Mouse (Mus musculus) midbrain, postnatal 0 days (tissue): ENCODE results near the gene Slc1a3. TPM values are rescaled to one million over a fixed set of nuclear protein-coding genes. Genes with fewer than 3 reads are reported as not detected.
"Not testable (repeated sequence)": the region's sequence is repeated elsewhere in the genome, so short reads cannot be mapped to it uniquely, and the experiment has no call there.

Experiments
- ATAC-seq: fragments of 200-750 bp; cut with Nextera tagmentation; 2 replicates; pipeline ENCODE4 v1.8.0; 2017; ENCODE audit warnings: moderate number of reproducible peaks, mild to moderate bottlenecking, moderate TSS enrichment, moderate library complexity; ENCODE audit not compliant: low FRiP score
- DNase-seq: peaks from one replicate; pipeline ENCODE4 v3.0.0-alpha.2; 2015; ENCODE audit warnings: low spot score
- H3K27ac ChIP-seq: fragments of 300-500 bp; sonication (generic); 2 replicates; pipeline ENCODE4 v1.5.1; 2014; ENCODE audit warnings: low read depth, mild to moderate bottlenecking, low read length, mixed read lengths
- H3K27me3 ChIP-seq: fragments of 300-500 bp; sonication (generic); 2 replicates; pipeline ENCODE4 v1.6.1; 2014; ENCODE audit warnings: low read length, control low read depth, mixed read lengths; ENCODE audit not compliant: insufficient read depth
- H3K36me3 ChIP-seq: fragments of 300-500 bp; sonication (generic); 2 replicates; pipeline ENCODE4 v1.6.1; 2014; ENCODE audit warnings: low read length, control low read depth, mixed read lengths; ENCODE audit not compliant: insufficient read depth
- H3K4me1 ChIP-seq: fragments of 300-500 bp; sonication (generic); 2 replicates; pipeline ENCODE4 v1.6.1; 2014; ENCODE audit warnings: mild to moderate bottlenecking, control low read depth, antibody characterized with exemption, low read length, mixed read lengths; ENCODE audit not compliant: insufficient read depth
- H3K4me2 ChIP-seq: fragments of 300-500 bp; sonication (generic); 2 replicates; pipeline ENCODE4 v1.6.1; 2014; ENCODE audit warnings: low read depth, mild to moderate bottlenecking, low read length, mixed read lengths; ENCODE audit not compliant: poor library complexity, severe bottlenecking
- H3K4me3 ChIP-seq: fragments of 300-500 bp; sonication (generic); 2 replicates; pipeline ENCODE4 v1.5.1; 2014; ENCODE audit warnings: low read depth, mild to moderate bottlenecking, low read length, moderate library complexity
- H3K9ac ChIP-seq: fragments of 300-500 bp; sonication (generic); replicated peaks from 2 replicates; pipeline ENCODE4 v1.6.1; 2014; ENCODE audit warnings: mild to moderate bottlenecking, low read length, moderate library complexity, mixed read lengths; ENCODE audit not compliant: poor library complexity, severe bottlenecking
- H3K9me3 ChIP-seq: fragments of 300-500 bp; sonication (generic); 2 replicates; pipeline ENCODE4 v1.6.1; 2016; ENCODE audit warnings: low read length, control low read depth
- CTCF ChIP-seq: IDR thresholded peaks from 2 replicates; pipeline ENCODE4 v1.5.1; 2016; ENCODE audit warnings: antibody characterized with exemption, mild to moderate bottlenecking
- WGBS: fragments of 180-500 bp; shearing (Covaris S2); extraction: QIAGEN DNeasy Blood & Tissue Kit; methylation state at CpG from one replicate; pipeline ENCODE4 v1.1.7; 2014; 5-methylcytosine and 5-hydroxymethylcytosine counted together
- polyA plus RNA-seq: library from polyadenylated mRNA; unstranded; fragments of >200 nt; fragmentation: Nextera tagmentation; extraction: Ambion mirVana; gene quantifications from 2 replicates; pipeline ENCODE4 v1.2.1, GENCODE M21; 2015
- total RNA-seq: library from RNA; depleted of rRNA; stranded (reverse); fragments of >200 nt; gene quantifications from 2 replicates; pipeline ENCODE4 v1.2.3, GENCODE M21; 2014

Slc1a3 gene
- total and polyA plus RNA-seq, 2 experiments from 2014 or later, result 147 to 195 TPM

DNA sequence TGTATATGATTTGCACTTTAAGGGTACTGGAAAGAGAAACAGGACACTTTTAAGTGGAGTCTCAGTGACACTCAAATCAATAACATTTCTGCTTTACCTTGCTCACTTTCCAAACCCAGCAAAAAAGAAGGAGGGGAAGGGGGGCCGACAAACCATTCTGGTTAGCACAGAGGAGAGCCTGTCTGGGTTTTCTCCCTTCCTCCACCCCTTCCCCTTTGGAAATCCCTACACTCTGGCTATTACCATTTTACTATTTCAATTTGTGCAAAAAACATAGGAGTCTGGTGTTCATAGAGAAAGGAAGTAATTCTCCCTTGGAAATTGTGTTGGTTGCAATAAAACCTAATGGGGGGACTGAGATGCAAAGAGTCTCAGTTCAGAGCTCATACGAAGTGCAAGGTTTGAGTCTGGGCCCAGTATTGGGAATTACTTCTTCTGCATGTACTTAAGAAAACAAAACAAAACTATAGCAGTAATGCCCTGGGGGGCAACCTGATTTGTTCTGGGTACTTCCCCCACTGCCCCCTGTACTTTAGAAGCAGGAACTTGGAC is 1.9 kb upstream of the Slc1a3 start:
- DNase-seq (no peak), ATAC-seq (no peak)
- Histone ChIP-seq H3K27ac (no peak overlapping the region), H3K4me3 (no peak overlapping the region), H3K4me1 (no peaks in the 10 kb centered on the region), H3K36me3 (no peaks in the 10 kb centered on the region), H3K4me2 (no peak overlapping the region), H3K9ac (no peak overlapping the region), H3K27me3 (no peaks in the 10 kb centered on the region), H3K9me3 (no peaks in the 10 kb centered on the region)
- TF ChIP-seq CTCF, result no peak
- 87% methylated on average over 2 of the region's 2 CpGs for WGBS

DNA sequence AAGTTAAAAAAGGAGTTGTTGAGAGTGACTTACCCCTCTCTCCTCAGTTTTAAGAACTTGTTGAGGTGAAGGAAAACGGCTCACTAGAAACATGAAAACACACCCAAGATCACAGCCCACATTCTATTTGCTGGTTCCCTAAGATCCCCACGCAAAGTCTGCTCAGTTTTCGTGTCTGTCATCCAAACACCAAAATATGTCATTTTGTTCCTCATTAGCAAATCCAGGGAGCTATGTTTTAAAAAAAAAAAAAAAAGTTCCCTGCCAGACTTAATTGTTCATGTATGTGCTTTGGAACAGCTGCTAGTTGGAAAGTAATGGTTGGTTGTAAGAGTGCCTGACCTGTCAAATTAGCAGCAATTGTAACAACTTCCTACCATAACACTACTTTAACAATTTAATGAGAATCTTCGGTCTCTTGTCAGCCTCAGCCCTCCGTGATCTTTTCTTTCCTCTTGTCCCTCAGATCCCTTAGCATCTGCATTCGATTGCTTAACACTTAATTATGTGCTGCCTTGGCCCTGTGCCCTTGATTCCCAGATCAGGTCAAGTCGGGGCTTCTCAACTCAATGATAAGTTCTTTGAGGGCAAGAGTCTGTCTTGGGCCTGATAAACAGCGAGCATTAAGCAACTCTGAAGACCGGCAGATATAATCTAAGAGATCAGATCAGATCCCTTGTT is 1.2 kb upstream of the Slc1a3 start:
- Histone ChIP-seq H3K9ac (no peak overlapping the region), H3K4me2 (no peak overlapping the region), H3K27me3 (no peaks in the 10 kb centered on the region), H3K4me1 (no peaks in the 10 kb centered on the region), H3K36me3 (no peaks in the 10 kb centered on the region), H3K27ac (no peak overlapping the region), H3K9me3 (no peaks in the 10 kb centered on the region), H3K4me3 (no peak overlapping the region)
- no peak for TF ChIP-seq CTCF
- no peak for ATAC-seq
- WGBS, result 70% methylated on average over 9 of the region's 9 CpGs
- DNase-seq, result no peak

DNA sequence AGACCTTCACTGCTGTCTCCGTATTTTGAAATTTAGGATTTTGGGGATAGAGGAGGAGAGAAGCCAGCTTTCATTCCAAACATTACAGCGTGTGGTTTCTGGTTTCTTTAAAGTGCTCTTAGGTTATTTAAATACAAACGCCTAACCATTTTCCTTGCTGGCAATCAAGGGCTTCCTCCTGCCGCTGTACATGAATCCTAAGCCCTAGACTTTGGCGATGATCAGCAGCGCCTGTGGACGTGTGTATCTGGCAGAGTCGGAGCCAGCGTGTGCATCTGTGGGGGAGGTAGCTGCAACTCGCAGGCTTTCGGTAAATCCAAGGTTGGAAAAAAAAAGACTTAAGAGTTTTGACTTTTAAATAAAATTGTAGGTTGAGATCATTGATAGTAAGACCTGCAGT is 986 bp downstream of the Slc1a3 start:
- Histone ChIP-seq H3K36me3 (no peaks in the 10 kb centered on the region), H3K9me3 (no peaks in the 10 kb centered on the region), H3K4me2 (peak overlapping the region; percentile 97), H3K4me3 (peak overlapping the region; percentile 66), H3K4me1 (no peaks in the 10 kb centered on the region), H3K9ac (peak overlapping the region; percentile 44), H3K27me3 (no peaks in the 10 kb centered on the region), H3K27ac (no peak overlapping the region)
- no peak for ATAC-seq
- WGBS, result 1% methylated on average over 11 of the region's 11 CpGs
- peak; percentile 69 for DNase-seq
- no peak for TF ChIP-seq CTCF

DNA sequence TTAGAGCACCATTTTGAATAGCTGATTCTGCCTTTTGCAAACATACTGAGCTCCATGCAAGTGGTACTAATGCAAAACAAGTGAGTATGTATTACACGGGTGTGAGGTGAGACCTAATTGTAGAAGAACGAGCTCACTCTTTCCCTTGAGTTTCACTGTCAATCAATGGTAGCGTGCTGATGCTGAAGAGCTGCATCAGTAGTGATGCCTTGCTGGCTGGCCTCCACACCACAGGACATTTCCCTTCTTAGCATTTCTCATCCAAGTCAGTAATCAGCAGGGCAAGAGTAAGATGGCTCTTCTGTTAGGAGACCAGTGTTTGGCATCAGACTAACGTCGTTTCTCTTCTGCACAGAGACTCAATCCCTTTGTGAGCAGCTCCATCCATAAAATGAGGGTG is 4.0 kb downstream of the Slc1a3 start:
- TF ChIP-seq CTCF, result no peak
- ATAC-seq, result peak; percentile 47; the same call in 1 of the 2 replicates
- H3K4me2 ChIP-seq, result 0 out of 2 replicates have a peak overlapping the region, but pooled peaks have one; percentile 5
- no peak overlapping the region for H3K9ac ChIP-seq
- no peak overlapping the region for H3K4me3 ChIP-seq
- 76% methylated on average over 5 of the region's 5 CpGs for WGBS
- H3K27ac ChIP-seq, result peak overlapping the region; percentile 26; the same call in 1 of the 2 replicates
- H3K4me1 ChIP-seq, result no peaks in the 10 kb centered on the region
- no peaks in the 10 kb centered on the region for H3K36me3 ChIP-seq
- H3K9me3 ChIP-seq, result no peaks in the 10 kb centered on the region
- no peak for DNase-seq
- no peaks in the 10 kb centered on the region for H3K27me3 ChIP-seq

DNA sequence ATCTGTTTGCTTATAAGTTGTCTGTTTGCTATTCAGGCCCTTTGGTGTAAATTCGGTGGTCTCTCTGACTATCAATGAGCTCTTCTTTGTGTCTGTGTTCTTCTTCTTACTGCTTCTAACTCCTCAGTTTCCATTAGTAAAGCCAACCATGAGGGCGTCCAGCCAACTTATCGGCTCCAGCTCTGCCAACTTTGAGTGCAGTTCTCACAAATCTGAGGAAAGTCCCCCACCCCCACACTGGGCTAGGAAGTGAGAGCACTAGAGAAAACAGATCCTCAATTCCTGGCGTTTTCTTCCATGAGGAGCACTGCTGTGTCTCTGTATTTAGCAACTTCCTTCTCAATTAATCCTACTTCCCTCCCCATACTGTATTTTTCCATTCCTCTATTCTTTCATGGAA is 4.4 kb downstream of the Slc1a3 start:
- Histone ChIP-seq H3K27me3 (no peaks in the 10 kb centered on the region), H3K27ac (no peak overlapping the region), H3K9me3 (no peaks in the 10 kb centered on the region), H3K9ac (no peak overlapping the region), H3K4me2 (no peak overlapping the region), H3K36me3 (no peaks in the 10 kb centered on the region), H3K4me3 (no peak overlapping the region), H3K4me1 (no peaks in the 10 kb centered on the region)
- no peak for TF ChIP-seq CTCF
- WGBS, result 70% methylated on average over 4 of the region's 4 CpGs
- ATAC-seq, result peak; percentile 50; the same call in 1 of the 2 replicates
- peak; percentile 87 for DNase-seq

DNA sequence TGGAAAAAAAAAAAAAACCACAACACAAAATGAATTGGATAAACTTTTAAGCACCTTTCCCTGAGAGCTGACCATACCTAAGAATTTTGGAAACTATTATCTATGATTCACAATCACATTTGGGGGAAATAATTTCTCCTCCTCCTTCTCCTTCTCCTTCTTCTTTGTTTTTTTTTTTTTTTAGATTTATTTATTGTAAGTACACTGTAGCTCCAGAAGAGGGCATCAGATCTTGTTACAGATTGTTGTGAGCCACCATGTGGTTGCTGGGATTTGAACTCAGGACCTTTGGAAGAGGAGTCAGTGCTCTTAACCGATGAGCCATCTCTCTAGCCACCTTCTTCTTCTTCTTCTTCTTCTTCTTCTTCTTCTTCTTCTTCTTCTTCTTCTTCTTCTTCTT is 5.0 kb downstream of the Slc1a3 start:
- not testable (repeated sequence) for H3K4me3 ChIP-seq, H3K9ac ChIP-seq, H3K4me2 ChIP-seq, H3K4me1 ChIP-seq, DNase-seq, H3K27ac ChIP-seq, ATAC-seq, H3K36me3 ChIP-seq, H3K9me3 ChIP-seq, H3K27me3 ChIP-seq
- 90% methylated on average over 1 of the region's 1 CpGs for WGBS
